Mouse (Mus musculus): ENCODE results near the gene Cdca7. TPM values are rescaled to one million over a fixed set of nuclear protein-coding genes. Genes with fewer than 3 reads are reported as not detected.
A peak's percentile ranks its signal among the peaks of the same experiment; 100 is the strongest.

Cdca7 gene
- polyA plus RNA-seq, 1 experiment from 2014 or later = 26.7 TPM

DNA sequence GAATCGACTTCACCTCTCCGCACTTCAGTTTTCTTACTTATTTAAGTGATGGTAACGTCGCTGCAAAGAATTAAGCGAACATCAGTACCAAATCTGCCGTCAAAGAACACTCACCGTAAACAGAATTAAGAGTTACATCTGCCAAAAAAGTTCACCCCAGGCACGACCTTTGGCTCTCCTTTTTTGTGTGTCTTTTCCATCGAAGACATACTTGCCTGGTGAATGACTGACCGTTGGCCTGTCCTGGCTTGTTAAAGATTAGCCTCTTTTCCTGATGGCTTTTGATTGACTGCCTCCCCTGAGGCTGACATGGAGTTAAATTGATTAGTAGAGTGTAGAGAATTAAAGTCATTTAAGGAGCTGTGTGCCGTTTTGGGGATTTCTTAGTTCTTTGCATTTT, 1.3 kb downstream of the Cdca7 start:
- H3K9ac ChIP-seq (replicated peaks; ENCODE audit: low read length) = peak overlapping the region; percentile 54
- peak overlapping the region; percentile 94 for H3K4me2 ChIP-seq (ENCODE audit: low read length)
- ATAC-seq (ENCODE audit: low FRiP score, low TSS enrichment) = no peak
- no peaks in the 10 kb centered on the region for H3K9me3 ChIP-seq (ENCODE audit: control insufficient read depth, low read length)
- no peak overlapping the region for H3K27ac ChIP-seq (replicated peaks; ENCODE audit: low read depth, low read length)
- H3K27me3 ChIP-seq (ENCODE audit: control insufficient read depth, insufficient read depth, low read length) = peaks cover 12% of the 10 kb centered on the region
- no peak for DNase-seq
- peak overlapping the region; percentile 77 for H3K4me3 ChIP-seq (replicated peaks; ENCODE audit: low read depth, low read length)
- 0 out of 2 replicates have a peak, but pooled peaks cover 3% of the 10 kb centered on the region for H3K36me3 ChIP-seq (ENCODE audit: control insufficient read depth, insufficient read depth, low read length)
- peaks cover 5% of the 10 kb centered on the region; the same call in 1 of the 2 replicates for H3K4me1 ChIP-seq (ENCODE audit: control insufficient read depth, insufficient read depth, low read length)
- 2% methylated on average over 11 of the region's 11 CpGs for WGBS

- Histone ChIP-seq H3K4me1 (ENCODE audit: control insufficient read depth, insufficient read depth, low read length) (peaks cover 5% of the 10 kb centered on the region; the same call in 1 of the 2 replicates), H3K9ac (replicated peaks; ENCODE audit: low read length) (no peak overlapping the region), H3K27ac (replicated peaks; ENCODE audit: low read depth, low read length) (no peak overlapping the region), H3K36me3 (ENCODE audit: control insufficient read depth, insufficient read depth, low read length) (peaks cover 8% of the 10 kb centered on the region; the same call in 1 of the 2 replicates), H3K27me3 (ENCODE audit: control insufficient read depth, insufficient read depth, low read length) (peaks cover 12% of the 10 kb centered on the region), H3K9me3 (ENCODE audit: control insufficient read depth, low read length) (no peaks in the 10 kb centered on the region), H3K4me2 (ENCODE audit: low read length) (peak overlapping the region; percentile 94; the same call in 1 of the 2 replicates), H3K4me3 (replicated peaks; ENCODE audit: low read depth, low read length) (no peak overlapping the region)
- 89% methylated on average over 4 of the region's 4 CpGs for WGBS
- DNase-seq = no peak
- no peak for ATAC-seq (ENCODE audit: low FRiP score, low TSS enrichment)
Observed at GRCm38 (mm10) chr2:72478176-72478575, 2.2 kb downstream of the Cdca7 start.

GRCm38 (mm10) chr2:72478921-72479320, 3.0 kb downstream of the Cdca7 start:
- H3K27ac ChIP-seq (replicated peaks; ENCODE audit: low read depth, low read length) = no peak overlapping the region
- H3K4me1 ChIP-seq (ENCODE audit: control insufficient read depth, insufficient read depth, low read length) = peaks cover 5% of the 10 kb centered on the region; the same call in 1 of the 2 replicates
- WGBS = 42% methylated on average over 13 of the region's 13 CpGs
- no peak overlapping the region for H3K4me3 ChIP-seq (replicated peaks; ENCODE audit: low read depth, low read length)
- H3K9me3 ChIP-seq (ENCODE audit: control insufficient read depth, low read length) = no peaks in the 10 kb centered on the region
- ATAC-seq (ENCODE audit: low FRiP score, low TSS enrichment) (no peak), DNase-seq (peak; percentile 31)
- H3K36me3 ChIP-seq (ENCODE audit: control insufficient read depth, insufficient read depth, low read length) = peaks cover 8% of the 10 kb centered on the region; the same call in 1 of the 2 replicates
- H3K27me3 ChIP-seq (ENCODE audit: control insufficient read depth, insufficient read depth, low read length) = peaks cover 9% of the 10 kb centered on the region
- peak overlapping the region; percentile 21 for H3K4me2 ChIP-seq (ENCODE audit: low read length)
- H3K9ac ChIP-seq (replicated peaks; ENCODE audit: low read length) = no peak overlapping the region

DNA sequence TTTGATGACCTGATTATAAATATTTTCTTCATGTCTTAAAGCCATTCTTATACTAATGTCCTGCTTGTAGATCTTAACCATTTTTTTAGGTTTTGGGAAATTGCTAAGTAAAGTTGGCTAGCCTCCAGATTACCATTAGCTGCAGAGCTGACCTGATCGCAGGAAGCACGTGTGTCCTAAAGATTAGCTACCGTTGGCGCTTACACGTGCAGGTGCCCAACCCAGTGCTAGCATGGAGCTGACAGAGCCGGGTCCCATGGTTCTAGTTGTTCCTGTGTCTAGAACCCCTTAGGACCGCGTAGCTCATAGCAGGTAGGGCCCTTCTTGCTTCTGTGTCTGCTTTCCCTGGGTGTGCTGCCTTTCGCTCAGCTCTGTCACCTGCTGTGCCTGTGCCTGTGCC, 3.9 kb downstream of the Cdca7 start:
- ATAC-seq (ENCODE audit: low FRiP score, low TSS enrichment) (no peak), DNase-seq (no peak)
- H3K4me2 ChIP-seq (ENCODE audit: low read length) = no peak overlapping the region
- WGBS = 94% methylated on average over 9 of the region's 9 CpGs
- H3K9ac ChIP-seq (replicated peaks; ENCODE audit: low read length) = no peak overlapping the region
- H3K27ac ChIP-seq (replicated peaks; ENCODE audit: low read depth, low read length) = no peak overlapping the region
- H3K27me3 ChIP-seq (ENCODE audit: control insufficient read depth, insufficient read depth, low read length) = peaks cover 2% of the 10 kb centered on the region
- H3K36me3 ChIP-seq (ENCODE audit: control insufficient read depth, insufficient read depth, low read length) = peaks cover 14% of the 10 kb centered on the region; the same call in 1 of the 2 replicates
- H3K9me3 ChIP-seq (ENCODE audit: control insufficient read depth, low read length) = no peaks in the 10 kb centered on the region
- H3K4me3 ChIP-seq (replicated peaks; ENCODE audit: low read depth, low read length) = no peak overlapping the region
- peaks cover 5% of the 10 kb centered on the region; the same call in 1 of the 2 replicates for H3K4me1 ChIP-seq (ENCODE audit: control insufficient read depth, insufficient read depth, low read length)

- Histone ChIP-seq H3K4me3 (replicated peaks; ENCODE audit: low read depth, low read length) (no peak overlapping the region), H3K27me3 (ENCODE audit: control insufficient read depth, insufficient read depth, low read length) (no peaks in the 10 kb centered on the region), H3K9me3 (ENCODE audit: control insufficient read depth, low read length) (no peaks in the 10 kb centered on the region), H3K4me1 (ENCODE audit: control insufficient read depth, insufficient read depth, low read length) (no peaks in the 10 kb centered on the region), H3K9ac (replicated peaks; ENCODE audit: low read length) (no peak overlapping the region), H3K4me2 (ENCODE audit: low read length) (no peak overlapping the region), H3K36me3 (ENCODE audit: control insufficient read depth, insufficient read depth, low read length) (no peaks in the 10 kb centered on the region; the same call in 1 of the 2 replicates), H3K27ac (replicated peaks; ENCODE audit: low read depth, low read length) (no peak overlapping the region)
- DNase-seq (no peak), ATAC-seq (ENCODE audit: low FRiP score, low TSS enrichment) (no peak)
- WGBS = 51% methylated on average over 7 of the region's 7 CpGs
Observed at GRCm38 (mm10) chr2:72491650-72492049, 15.7 kb downstream of the Cdca7 start.

DNA sequence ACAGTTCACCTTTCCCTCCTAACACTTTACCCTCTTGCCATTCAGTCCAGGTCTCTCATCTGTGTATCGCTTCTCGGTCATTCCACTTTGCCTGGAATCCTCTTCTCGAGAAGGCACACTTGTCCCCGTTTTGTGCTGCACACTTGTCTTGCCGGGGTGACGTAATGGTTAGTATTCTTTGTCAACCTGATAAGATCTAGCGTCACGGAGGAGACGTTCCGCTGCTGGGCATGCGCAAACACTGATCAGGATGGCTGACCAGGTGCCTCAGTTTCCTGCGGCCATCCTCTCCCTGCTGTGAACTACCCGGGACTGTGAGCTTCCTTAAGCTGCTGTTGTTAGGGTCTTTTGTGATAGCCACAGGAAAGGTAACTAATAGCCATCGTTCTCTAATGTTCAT, 17.1 kb downstream of the Cdca7 start:
- no peak for DNase-seq
- 43% methylated on average over 14 of the region's 14 CpGs for WGBS

GRCm38 (mm10) chr2:72499074-72499721, 23.2 kb downstream of the Cdca7 start:
- peak overlapping the region; percentile 18; the same call in 1 of the 2 replicates for H3K9ac ChIP-seq (replicated peaks; ENCODE audit: low read length)
- DNase-seq = peak; percentile 62
- peak overlapping the region; percentile 22; the same call in 1 of the 2 replicates for H3K27ac ChIP-seq (replicated peaks; ENCODE audit: low read depth, low read length)
- under 1% methylated on average over 23 of the region's 23 CpGs for WGBS
- H3K4me2 ChIP-seq (ENCODE audit: low read length) = peak overlapping the region; percentile 46
- H3K4me1 ChIP-seq (ENCODE audit: control insufficient read depth, insufficient read depth, low read length) = peaks cover 6% of the 10 kb centered on the region; the same call in 1 of the 2 replicates
- peak overlapping the region; percentile 20; the same call in 1 of the 2 replicates for H3K4me3 ChIP-seq (replicated peaks; ENCODE audit: low read depth, low read length)
- H3K27me3 ChIP-seq (ENCODE audit: control insufficient read depth, insufficient read depth, low read length) = peaks cover 9% of the 10 kb centered on the region
- H3K9me3 ChIP-seq (ENCODE audit: control insufficient read depth, low read length) = no peaks in the 10 kb centered on the region
- ATAC-seq (ENCODE audit: low FRiP score, low TSS enrichment) = no peak; the same call in 1 of the 2 replicates
- no peaks in the 10 kb centered on the region for H3K36me3 ChIP-seq (ENCODE audit: control insufficient read depth, insufficient read depth, low read length)

More for the DNA sequence above, 17.1 kb downstream of the Cdca7 start:
- no peak overlapping the region for H3K9ac ChIP-seq (replicated peaks; ENCODE audit: low read length)
- 0 out of 2 replicates have a peak, but pooled peaks cover 1% of the 10 kb centered on the region for H3K27me3 ChIP-seq (ENCODE audit: control insufficient read depth, insufficient read depth, low read length)
- H3K4me3 ChIP-seq (replicated peaks; ENCODE audit: low read depth, low read length) = no peak overlapping the region
- ATAC-seq (ENCODE audit: low FRiP score, low TSS enrichment) = no peak
- H3K4me2 ChIP-seq (ENCODE audit: low read length) = no peak overlapping the region
- H3K9me3 ChIP-seq (ENCODE audit: control insufficient read depth, low read length) = no peaks in the 10 kb centered on the region
- no peaks in the 10 kb centered on the region for H3K4me1 ChIP-seq (ENCODE audit: control insufficient read depth, insufficient read depth, low read length)
- no peaks in the 10 kb centered on the region for H3K36me3 ChIP-seq (ENCODE audit: control insufficient read depth, insufficient read depth, low read length)
- no peak overlapping the region for H3K27ac ChIP-seq (replicated peaks; ENCODE audit: low read depth, low read length)

GRCm38 (mm10) chr2:72499782-72500411, 23.9 kb downstream of the Cdca7 start:
- Histone ChIP-seq H3K9me3 (ENCODE audit: control insufficient read depth, low read length) (no peaks in the 10 kb centered on the region), H3K27me3 (ENCODE audit: control insufficient read depth, insufficient read depth, low read length) (peaks cover 9% of the 10 kb centered on the region), H3K4me3 (replicated peaks; ENCODE audit: low read depth, low read length) (0 out of 2 replicates have a peak overlapping the region, but pooled peaks have one; percentile 20), H3K4me1 (ENCODE audit: control insufficient read depth, insufficient read depth, low read length) (peaks cover 6% of the 10 kb centered on the region; the same call in 1 of the 2 replicates), H3K27ac (replicated peaks; ENCODE audit: low read depth, low read length) (no peak overlapping the region), H3K9ac (replicated peaks; ENCODE audit: low read length) (no peak overlapping the region; the same call in 1 of the 2 replicates), H3K36me3 (ENCODE audit: control insufficient read depth, insufficient read depth, low read length) (no peaks in the 10 kb centered on the region), H3K4me2 (ENCODE audit: low read length) (peak overlapping the region; percentile 46)
- WGBS = 5% methylated on average over 8 of the region's 8 CpGs
- peak; percentile 37 for DNase-seq
- ATAC-seq (ENCODE audit: low FRiP score, low TSS enrichment) = no peak
